Mouse (Mus musculus): ENCODE data around the gene Nmt2. TPM values are rescaled to one million over a fixed set of nuclear protein-coding genes. Genes with fewer than 3 reads are reported as not detected.
A peak's percentile ranks its signal among the peaks of the same experiment; 100 is the strongest.

The Nmt2 gene
- polyA plus RNA-seq, 1 experiment = 1.2 TPM

- peaks cover 4% of the 10 kb centered on the region; the same call in 1 of the 2 replicates for H3K4me1 ChIP-seq (ENCODE audit: control insufficient read depth, insufficient read depth, insufficient read length, low read length)
- no peak overlapping the region for H3K27ac ChIP-seq (ENCODE audit: insufficient read depth, low read depth, low read length)
- H3K36me3 ChIP-seq (ENCODE audit: control insufficient read depth, insufficient read depth, low read length) = peaks cover 25% of the 10 kb centered on the region
- WGBS = 88% methylated on average over 1 of the region's 1 CpGs
- H3K27me3 ChIP-seq (ENCODE audit: control insufficient read depth, insufficient read depth, low read length) = no peaks in the 10 kb centered on the region
- no peak for TF ChIP-seq POLR2A (IDR thresholded peaks at IDR 0.05; ENCODE audit: low read depth, low read length)
- H3K4me3 ChIP-seq (ENCODE audit: low read depth, low read length) = no peak overlapping the region
These were observed 42.5 kb downstream of the Nmt2 start for GRCm38 (mm10) chr2:3326547-3326946.

GRCm38 (mm10) chr2:3327351-3327750 is 43.3 kb downstream of the Nmt2 start:
- Histone ChIP-seq H3K27ac (ENCODE audit: insufficient read depth, low read depth, low read length) (no peak overlapping the region), H3K4me1 (ENCODE audit: control insufficient read depth, insufficient read depth, insufficient read length, low read length) (peaks cover 4% of the 10 kb centered on the region; the same call in 1 of the 2 replicates), H3K4me3 (ENCODE audit: low read depth, low read length) (no peak overlapping the region), H3K36me3 (ENCODE audit: control insufficient read depth, insufficient read depth, low read length) (peaks cover 23% of the 10 kb centered on the region), H3K27me3 (ENCODE audit: control insufficient read depth, insufficient read depth, low read length) (no peaks in the 10 kb centered on the region)
- WGBS = 9% methylated on average over 1 of the region's 1 CpGs
- peak; percentile 71; the same call in 1 of the 2 replicates for TF ChIP-seq CTCF (IDR thresholded peaks at IDR 0.05; ENCODE audit: extremely low read depth, insufficient read length, insufficient replicate concordance, low read depth, low read length)
- TF ChIP-seq POLR2A (IDR thresholded peaks at IDR 0.05; ENCODE audit: low read depth, low read length) = no peak

- Histone ChIP-seq H3K27me3 (ENCODE audit: control insufficient read depth, insufficient read depth, low read length) (no peaks in the 10 kb centered on the region), H3K4me3 (ENCODE audit: low read depth, low read length) (no peak overlapping the region), H3K4me1 (ENCODE audit: control insufficient read depth, insufficient read depth, insufficient read length, low read length) (peaks cover 4% of the 10 kb centered on the region; the same call in 1 of the 2 replicates), H3K27ac (ENCODE audit: insufficient read depth, low read depth, low read length) (no peak overlapping the region), H3K36me3 (ENCODE audit: control insufficient read depth, insufficient read depth, low read length) (peaks cover 8% of the 10 kb centered on the region)
- no peak for TF ChIP-seq CTCF (IDR thresholded peaks at IDR 0.05; ENCODE audit: extremely low read depth, insufficient read length, insufficient replicate concordance, low read depth, low read length)
- TF ChIP-seq POLR2A (IDR thresholded peaks at IDR 0.05; ENCODE audit: low read depth, low read length) = no peak
- WGBS = 29% methylated on average over 5 of the region's 5 CpGs
These were observed 47.2 kb downstream of the Nmt2 start for GRCm38 (mm10) chr2:3331071-3331703.

- Histone ChIP-seq H3K27ac (ENCODE audit: insufficient read depth, low read depth, low read length) (peak overlapping the region; percentile 3; the same call in 1 of the 2 replicates), H3K4me3 (ENCODE audit: low read depth, low read length) (peak overlapping the region; percentile 74), H3K27me3 (ENCODE audit: control insufficient read depth, insufficient read depth, low read length) (no peaks in the 10 kb centered on the region), H3K4me1 (ENCODE audit: control insufficient read depth, insufficient read depth, insufficient read length, low read length) (peaks cover 4% of the 10 kb centered on the region; the same call in 1 of the 2 replicates), H3K36me3 (ENCODE audit: control insufficient read depth, insufficient read depth, low read length) (peaks cover 6% of the 10 kb centered on the region)
- TF ChIP-seq POLR2A (IDR thresholded peaks at IDR 0.05; ENCODE audit: low read depth, low read length) = no peak
- no peak for TF ChIP-seq CTCF (IDR thresholded peaks at IDR 0.05; ENCODE audit: extremely low read depth, insufficient read length, insufficient replicate concordance, low read depth, low read length)
- WGBS = 1% methylated on average over 21 of the region's 21 CpGs
These were observed 48.0 kb downstream of the Nmt2 start for GRCm38 (mm10) chr2:3332056-3332455.

GRCm38 (mm10) chr2:3332484-3333242 is 48.7 kb downstream of the Nmt2 start, which contains the start of gene Rpp38:
Gene Rpp38, minus strand, starts transcription at chr2:3332643.
- peaks cover 6% of the 10 kb centered on the region for H3K36me3 ChIP-seq (ENCODE audit: control insufficient read depth, insufficient read depth, low read length)
- TF ChIP-seq POLR2A (IDR thresholded peaks at IDR 0.05; ENCODE audit: low read depth, low read length) (no peak), CTCF (IDR thresholded peaks at IDR 0.05; ENCODE audit: extremely low read depth, insufficient read length, insufficient replicate concordance, low read depth, low read length) (no peak)
- peaks cover 4% of the 10 kb centered on the region; the same call in 1 of the 2 replicates for H3K4me1 ChIP-seq (ENCODE audit: control insufficient read depth, insufficient read depth, insufficient read length, low read length)
- peak within 1 kb of the TSS; percentile 74 for H3K4me3 ChIP-seq (ENCODE audit: low read depth, low read length)
- no peaks in the 10 kb centered on the region for H3K27me3 ChIP-seq (ENCODE audit: control insufficient read depth, insufficient read depth, low read length)
- WGBS = under 1% methylated on average over 45 of the region's 45 CpGs
- peak within 1 kb of the TSS; percentile 26; the same call in 1 of the 2 replicates for H3K27ac ChIP-seq (ENCODE audit: insufficient read depth, low read depth, low read length)

GRCm38 (mm10) chr2:3333761-3334160 is 49.7 kb downstream of the Nmt2 start:
- TF ChIP-seq POLR2A (IDR thresholded peaks at IDR 0.05; ENCODE audit: low read depth, low read length) (no peak), CTCF (IDR thresholded peaks at IDR 0.05; ENCODE audit: extremely low read depth, insufficient read length, insufficient replicate concordance, low read depth, low read length) (no peak)
- Histone ChIP-seq H3K4me3 (ENCODE audit: low read depth, low read length) (no peak overlapping the region), H3K36me3 (ENCODE audit: control insufficient read depth, insufficient read depth, low read length) (peaks cover 2% of the 10 kb centered on the region; the same call in 1 of the 2 replicates), H3K27me3 (ENCODE audit: control insufficient read depth, insufficient read depth, low read length) (no peaks in the 10 kb centered on the region), H3K27ac (ENCODE audit: insufficient read depth, low read depth, low read length) (no peak overlapping the region), H3K4me1 (ENCODE audit: control insufficient read depth, insufficient read depth, insufficient read length, low read length) (peaks cover 4% of the 10 kb centered on the region; the same call in 1 of the 2 replicates)
- 87% methylated on average over 12 of the region's 12 CpGs for WGBS

All from small intestine, adult 2 months (tissue).